Mouse (Mus musculus) erythroblast, adult 5-6 weeks (primary cell): Measurements from ENCODE around the gene Zfp526. TPM values are rescaled to one million over a fixed set of nuclear protein-coding genes. Genes with fewer than 3 reads are reported as not detected.

Experiments
- total RNA-seq, 2 experiments: library from RNA; stranded (forward) in 1 of 2; stranded (reverse) in 1 of 2; fragments of 150-400 nt in 1 of 2; fragments of 200-764, 138-1000 nt in 1 of 2; gene quantifications; 2 replicates each; pipeline versions ENCODE4 v1.2.3 to v1.2.4; 2015 to 2017; ENCODE audit warnings: low replicate concordance in 2 of 2

Zfp526 gene
- total RNA-seq, 2 experiments from 2014 or later: 25.4 to 37.7 TPM

Other genes starting within 250 kb of the Zfp526 start
- 11.7 and 35.0 TPM in 2 replicates for gene Rabac1, start 248.7 kb upstream of the Zfp526 start, total RNA-seq (2015; ENCODE audit: low replicate concordance)
- gene Rabac1, start 248.7 kb upstream of the Zfp526 start, total RNA-seq (2017; ENCODE audit: low replicate concordance): 11.0 and 11.3 TPM in 2 replicates
- gene Atp1a3, start 215.5 kb upstream of the Zfp526 start, total RNA-seq (2015; ENCODE audit: low replicate concordance): 11.5 and 14.6 TPM in 2 replicates
- gene Atp1a3, start 215.5 kb upstream of the Zfp526 start, total RNA-seq (2017; ENCODE audit: low replicate concordance): 3.8 and 4.9 TPM in 2 replicates
- 4.0 and 8.1 TPM in 2 replicates for gene Grik5, start 149.1 kb upstream of the Zfp526 start, total RNA-seq (2015; ENCODE audit: low replicate concordance)
- gene Grik5, start 149.1 kb upstream of the Zfp526 start, total RNA-seq (2017; ENCODE audit: low replicate concordance): 6.6 and 14.4 TPM in 2 replicates
- gene Zfp574, start 148.9 kb upstream of the Zfp526 start, total RNA-seq (2015; ENCODE audit: low replicate concordance): 1.9 and 2.7 TPM in 2 replicates
- 2.0 and 2.1 TPM in 2 replicates for gene Zfp574, start 148.9 kb upstream of the Zfp526 start, total RNA-seq (2017; ENCODE audit: low replicate concordance)
- 3.1 and 4.8 TPM in 2 replicates for gene Pou2f2, start 41.7 kb upstream of the Zfp526 start, total RNA-seq (2015; ENCODE audit: low replicate concordance)
- gene Pou2f2, start 41.7 kb upstream of the Zfp526 start, total RNA-seq (2017; ENCODE audit: low replicate concordance): 0.56 and 1.2 TPM in 2 replicates
- gene Dedd2, start 810 bp upstream of the Zfp526 start, total RNA-seq (2015; ENCODE audit: low replicate concordance): 53.8 and 59.1 TPM in 2 replicates
- 164 and 194 TPM in 2 replicates for gene Dedd2, start 810 bp upstream of the Zfp526 start, total RNA-seq (2017; ENCODE audit: low replicate concordance)
- gene Gsk3a, start 16.4 kb downstream of the Zfp526 start, total RNA-seq (2015; ENCODE audit: low replicate concordance): 35.2 and 39.5 TPM in 2 replicates
- gene Gsk3a, start 16.4 kb downstream of the Zfp526 start, total RNA-seq (2017; ENCODE audit: low replicate concordance): 24.2 and 29.0 TPM in 2 replicates
- 3.3 and 3.6 TPM in 2 replicates for gene Erf, start 29.3 kb downstream of the Zfp526 start, total RNA-seq (2015; ENCODE audit: low replicate concordance)
- 2.4 and 2.6 TPM in 2 replicates for gene Erf, start 29.3 kb downstream of the Zfp526 start, total RNA-seq (2017; ENCODE audit: low replicate concordance)
- gene Cic, start 46.3 kb downstream of the Zfp526 start, total RNA-seq (2015; ENCODE audit: low replicate concordance): 60.2 and 77.4 TPM in 2 replicates
- 15.3 and 26.6 TPM in 2 replicates for gene Cic, start 46.3 kb downstream of the Zfp526 start, total RNA-seq (2017; ENCODE audit: low replicate concordance)
- 1.9 and 2.9 TPM in 2 replicates for gene Pafah1b3, start 76.6 kb downstream of the Zfp526 start, total RNA-seq (2015; ENCODE audit: low replicate concordance)
- 0.98 TPM in 1 of 2 replicates, not detected in the other for gene Pafah1b3, start 76.6 kb downstream of the Zfp526 start, total RNA-seq (2017; ENCODE audit: low replicate concordance)
- not detected in 2 replicates for gene Prr19, start 80.0 kb downstream of the Zfp526 start, total RNA-seq (2015; ENCODE audit: low replicate concordance)
- not detected in 2 replicates for gene Prr19, start 80.0 kb downstream of the Zfp526 start, total RNA-seq (2017; ENCODE audit: low replicate concordance)
- not detected in 2 replicates for gene Tmem145, start 84.7 kb downstream of the Zfp526 start, total RNA-seq (2015; ENCODE audit: low replicate concordance)
- gene Tmem145, start 84.7 kb downstream of the Zfp526 start, total RNA-seq (2017; ENCODE audit: low replicate concordance): not detected in 2 replicates
- gene Megf8, start 95.7 kb downstream of the Zfp526 start, total RNA-seq (2015; ENCODE audit: low replicate concordance): 0.19 and 0.42 TPM in 2 replicates
- 0.14 TPM in 1 of 2 replicates, not detected in the other for gene Megf8, start 95.7 kb downstream of the Zfp526 start, total RNA-seq (2017; ENCODE audit: low replicate concordance)
- not detected in 2 replicates for gene Cnfn, start 148.3 kb downstream of the Zfp526 start, total RNA-seq (2015; ENCODE audit: low replicate concordance)
- not detected in 2 replicates for gene Cnfn, start 148.3 kb downstream of the Zfp526 start, total RNA-seq (2017; ENCODE audit: low replicate concordance)
- 2.5 and 11.3 TPM in 2 replicates for gene Lipe, start 177.3 kb downstream of the Zfp526 start, total RNA-seq (2015; ENCODE audit: low replicate concordance)
- gene Lipe, start 177.3 kb downstream of the Zfp526 start, total RNA-seq (2017; ENCODE audit: low replicate concordance): 4.5 and 6.7 TPM in 2 replicates
- not detected in 2 replicates for gene Cxcl17, start 191.5 kb downstream of the Zfp526 start, total RNA-seq (2015; ENCODE audit: low replicate concordance)
- not detected in 2 replicates for gene Cxcl17, start 191.5 kb downstream of the Zfp526 start, total RNA-seq (2017; ENCODE audit: low replicate concordance)